Comparison of ENCODE assay signal across 7 mouse cellular contexts in the genomic region with DNA sequence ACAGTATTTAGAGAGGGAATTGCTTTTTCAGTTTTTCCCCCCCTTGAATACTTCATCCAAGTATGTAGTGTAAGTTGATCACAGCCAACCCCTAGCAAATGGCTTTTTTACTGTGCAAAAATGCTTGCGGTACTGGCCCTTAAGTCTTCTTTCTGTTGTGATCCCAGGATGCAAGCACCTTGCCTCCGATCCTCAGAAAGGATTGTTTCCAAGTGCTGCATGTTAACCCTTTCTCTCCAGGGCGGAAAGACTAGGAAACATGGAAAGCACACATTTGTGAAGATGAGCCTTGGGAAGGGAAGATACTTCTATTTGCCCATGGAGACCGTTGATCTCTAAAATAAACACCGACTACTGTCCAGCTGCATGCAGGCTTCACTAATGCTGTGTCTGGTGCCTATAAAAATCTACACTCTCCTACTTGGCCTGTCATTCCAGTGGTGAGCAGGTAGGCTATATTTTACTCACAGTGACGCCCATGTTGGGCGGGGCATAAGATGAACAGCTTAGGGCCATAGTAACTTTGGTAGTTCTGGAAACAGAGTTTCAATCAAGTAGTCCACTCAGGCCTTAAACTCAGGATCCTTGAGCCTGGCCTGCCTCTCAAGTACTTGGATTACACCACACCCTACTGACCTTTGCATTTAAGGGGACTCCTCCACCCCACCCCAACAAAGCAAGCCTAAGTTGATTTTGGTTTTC. TPM values are rescaled to one million over a fixed set of nuclear protein-coding genes. Genes with fewer than 3 reads are reported as not detected.
A peak's percentile ranks its signal among the peaks of the same experiment; 100 is the strongest.
DNase-seq lines count a peak whose midpoint lies in the region; ATAC-seq and TF ChIP-seq lines count a peak whose summit lies in the region.

No protein-coding gene starts in this region.

- H3K27me3 ChIP-seq in E14TG2a.4 (ENCODE audit: insufficient read depth, low read length): peaks cover 9% of the 10 kb centered on the region
- H3K27me3 ChIP-seq in hindbrain, embryonic 11.5 days (ENCODE audit: control insufficient read depth, insufficient read depth, low read length): no peaks in the 10 kb centered on the region

- TF ChIP-seq CTCF in E14TG2a.4 (conservative IDR thresholded peaks at IDR 0.05; ENCODE audit: low read length): no peak

- H3K27ac ChIP-seq in hindbrain, embryonic 11.5 days (ENCODE audit: low read depth, low read length): peak overlapping the region; percentile 54

- 28% methylated on average over 7 of the region's 7 CpGs for WGBS in hindbrain, embryonic 11.5 days

- peak; percentile 31; the same call in 1 of the 2 replicates for ATAC-seq in hindbrain, embryonic 11.5 days (ENCODE audit: low FRiP score)

- H3K9me3 ChIP-seq in E14TG2a.4 (ENCODE audit: low read length): no peaks in the 10 kb centered on the region
- H3K9me3 ChIP-seq in hindbrain, embryonic 11.5 days (ENCODE audit: control insufficient read depth, low read length): no peaks in the 10 kb centered on the region

- peak overlapping the region; percentile 59 for H3K4me2 ChIP-seq in hindbrain, embryonic 11.5 days (replicated peaks; ENCODE audit: low read depth, low read length)

- H3K4me3 ChIP-seq in E14TG2a.4 (replicated peaks; ENCODE audit: low read length): peak overlapping the region; percentile 46
- H3K4me3 ChIP-seq in hindbrain, embryonic 11.5 days (ENCODE audit: low read depth, low read length): peak overlapping the region; percentile 41

- peaks cover 74% of the 10 kb centered on the region for H3K4me1 ChIP-seq in E14TG2a.4 (replicated peaks; ENCODE audit: low read depth, low read length)
- peaks cover 3% of the 10 kb centered on the region; the same call in 1 of the 2 replicates for H3K4me1 ChIP-seq in hindbrain, embryonic 11.5 days (replicated peaks; ENCODE audit: control insufficient read depth, insufficient read depth, low read length)

- peak; percentile 35 for DNase-seq in NIH3T3 (ENCODE audit: low read depth)
- peak; percentile 54 for DNase-seq in hindbrain, embryonic 11.5 days (ENCODE audit: low spot score)
- peak; percentile 16 for DNase-seq in lung, postnatal 14 days
- DNase-seq in right cerebral cortex, adult 18-20 months: no peak
- DNase-seq in layer of hippocampus, postnatal 14 days (ENCODE audit: low spot score in 2 of 2): no peak
- no peak for DNase-seq in layer of hippocampus, adult 11-12 months (ENCODE audit: low spot score)

- no peaks in the 10 kb centered on the region for H3K36me3 ChIP-seq in E14TG2a.4 (ENCODE audit: insufficient read depth, low read length)
- no peaks in the 10 kb centered on the region for H3K36me3 ChIP-seq in hindbrain, embryonic 11.5 days (ENCODE audit: control insufficient read depth, insufficient read depth, low read length)

- peak overlapping the region; percentile 46; the same call in 1 of the 2 replicates for H3K9ac ChIP-seq in hindbrain, embryonic 11.5 days (ENCODE audit: low read depth, low read length)

RNA-seq across cellular contexts. Expression of a gene that starts 5.6 kb away (rescaled TPM):
- 139 and 156 TPM in 2 replicates for polyA plus RNA-seq in hindbrain, embryonic 11.5 days (2014; fragmentation: Nextera tagmentation; extraction: Ambion mirVana)
- 10 to 100 TPM; 47.8 to 50.1 TPM for total RNA-seq in layer of hippocampus, postnatal 14 days (2021)

Comparison
In these comparisons a context has a peak if more than half of its experiments do, and no peak if none do; other contexts are left out.
1. DNase-seq: peak in NIH3T3 (single experiment), hindbrain, embryonic 11.5 days (single experiment) and lung, postnatal 14 days (single experiment); none in right cerebral cortex, adult 18-20 months (single experiment), layer of hippocampus, postnatal 14 days (0 of 2) and layer of hippocampus, adult 11-12 months (single experiment).